Mouse (Mus musculus) mesoderm, embryonic 11.5 days (tissue): ENCODE measurements around the gene Clec4n.
"Not testable (repeated sequence)": the region's sequence is repeated elsewhere in the genome, so short reads cannot be mapped to it uniquely, and the experiment has no call there.

Experiments used
- DNase-seq: peaks from one replicate; pipeline ENCODE4 v3.0.0-alpha.2; 2012; ENCODE audit warnings: low read depth, low spot score

The Clec4n gene

DNA sequence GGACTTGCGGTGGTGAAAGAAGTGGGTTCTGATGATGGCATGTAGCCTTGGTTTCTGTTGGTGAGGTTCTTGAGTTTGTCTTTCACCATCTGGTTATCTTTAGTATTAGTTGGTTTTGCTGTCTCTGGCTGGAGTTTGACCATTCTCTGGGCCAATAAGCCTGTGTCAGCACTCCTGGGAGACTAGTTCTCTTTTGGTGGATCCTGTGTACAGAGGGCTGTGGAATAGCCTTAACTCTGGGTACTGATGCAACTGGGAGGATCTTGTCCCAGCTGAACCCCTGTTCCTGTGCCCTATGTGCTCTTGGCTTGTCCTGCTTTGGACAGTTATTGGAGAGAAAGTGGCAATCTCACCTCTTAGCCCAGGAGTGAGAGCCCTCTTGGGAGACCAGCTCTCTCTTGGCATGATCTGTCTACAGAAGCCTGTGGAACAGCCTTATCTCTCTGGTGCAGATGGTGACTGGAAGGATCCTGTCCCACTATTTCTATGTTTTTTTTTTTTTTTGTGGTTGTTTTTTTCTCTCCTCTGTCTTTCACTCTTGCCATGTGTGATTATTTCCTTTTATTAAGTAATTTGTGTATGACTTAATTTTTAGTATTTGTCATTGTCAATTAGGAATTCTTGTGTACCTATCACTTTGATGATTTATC lies 63.2 kb downstream of the Clec4n start:
- DNase-seq, result no peak

DNA sequence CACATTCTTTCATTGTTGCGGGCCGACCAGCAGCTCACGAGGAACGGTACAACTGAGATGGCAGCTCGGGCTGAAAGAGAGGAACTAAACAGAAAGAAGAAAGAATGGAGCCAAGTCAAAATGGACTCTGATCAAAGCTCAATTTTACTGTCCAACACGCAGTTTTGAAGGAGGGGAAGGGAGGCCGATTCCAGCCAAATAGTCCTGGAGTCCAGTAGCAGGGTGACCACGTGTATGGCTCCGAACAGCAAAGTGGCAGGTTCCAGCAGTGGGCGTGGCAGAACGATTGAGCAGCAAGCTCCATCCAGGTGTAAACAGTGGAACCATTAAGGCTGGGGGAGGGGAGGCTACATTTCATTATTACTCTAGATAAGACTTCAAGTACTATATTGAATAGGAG lies 63.9 kb downstream of the Clec4n start:
- DNase-seq, result not testable (repeated sequence)
